Mouse (Mus musculus): ENCODE results near the gene Fgd6. TPM values are rescaled to one million over a fixed set of nuclear protein-coding genes. Genes with fewer than 3 reads are reported as not detected.
A peak's percentile ranks its signal among the peaks of the same experiment; 100 is the strongest.

Fgd6 gene
- polyA plus RNA-seq, 1 experiment from 2014 or later, result 2.7 TPM

- H3K4me1 ChIP-seq (ENCODE audit: control insufficient read depth in 2 of 2, insufficient read depth in 2 of 2, low read length in 2 of 2), result peaks cover 7 to 11% of the 10 kb centered on the region in 2 experiments
- ATAC-seq (ENCODE audit: insufficient number of reproducible peaks, insufficient read depth, low FRiP score, low read depth), result no peak
- no peak overlapping the region for H3K9ac ChIP-seq (ENCODE audit: low read length)
- no peaks in the 10 kb centered on the region for H3K9me3 ChIP-seq (ENCODE audit: control insufficient read depth, low read length)
- no peak overlapping the region for H3K4me3 ChIP-seq (ENCODE audit: control insufficient read depth in 1 of 2, insufficient read depth in 1 of 2, low read depth in 1 of 2, low read length in 2 of 2)
- WGBS, result 81% methylated on average over 9 of the region's 9 CpGs
- peaks cover 5% of the 10 kb centered on the region; the same call in 1 of the 2 replicates for H3K36me3 ChIP-seq (ENCODE audit: control insufficient read depth, insufficient read depth, low read length)
- H3K27ac ChIP-seq (replicated peaks in 1 of 2; ENCODE audit: control insufficient read depth in 1 of 2, insufficient read depth in 1 of 2, low read depth in 2 of 2, low read length in 2 of 2), result no peak overlapping the region
- no peaks in the 10 kb centered on the region for H3K27me3 ChIP-seq (ENCODE audit: control insufficient read depth, insufficient read depth, low read length)
- no peak overlapping the region for H3K4me2 ChIP-seq (ENCODE audit: low read length)
Observed at GRCm38 (mm10) chr10:94110834-94111754, 75.3 kb downstream of the Fgd6 start.

- Histone ChIP-seq H3K27ac (replicated peaks in 1 of 2; ENCODE audit: control insufficient read depth in 1 of 2, insufficient read depth in 1 of 2, low read depth in 2 of 2, low read length in 2 of 2) (no peak overlapping the region), H3K9ac (ENCODE audit: low read length) (no peak overlapping the region), H3K4me1 (ENCODE audit: control insufficient read depth in 2 of 2, insufficient read depth in 2 of 2, low read length in 2 of 2) (peaks cover 12% of the 10 kb centered on the region in 2 experiments), H3K27me3 (ENCODE audit: control insufficient read depth, insufficient read depth, low read length) (no peaks in the 10 kb centered on the region), H3K4me3 (ENCODE audit: control insufficient read depth in 1 of 2, insufficient read depth in 1 of 2, low read depth in 1 of 2, low read length in 2 of 2) (no peak overlapping the region), H3K36me3 (ENCODE audit: control insufficient read depth, insufficient read depth, low read length) (0 out of 2 replicates have a peak, but pooled peaks cover 3% of the 10 kb centered on the region), H3K9me3 (ENCODE audit: control insufficient read depth, low read length) (no peaks in the 10 kb centered on the region), H3K4me2 (ENCODE audit: low read length) (no peak overlapping the region)
- no peak for ATAC-seq (ENCODE audit: insufficient number of reproducible peaks, insufficient read depth, low FRiP score, low read depth)
- WGBS, result 79% methylated on average over 3 of the region's 3 CpGs
Observed at GRCm38 (mm10) chr10:94112207-94112606, 76.4 kb downstream of the Fgd6 start.

GRCm38 (mm10) chr10:94115893-94116599 is 80.2 kb downstream of the Fgd6 start:
- Histone ChIP-seq H3K27me3 (ENCODE audit: control insufficient read depth, insufficient read depth, low read length) (no peaks in the 10 kb centered on the region), H3K9ac (ENCODE audit: low read length) (peak overlapping the region; percentile 22; the same call in 1 of the 2 replicates), H3K4me2 (ENCODE audit: low read length) (peak overlapping the region; percentile 52), H3K27ac (replicated peaks in 1 of 2; ENCODE audit: control insufficient read depth in 1 of 2, insufficient read depth in 1 of 2, low read depth in 2 of 2, low read length in 2 of 2) (peak overlapping the region; percentile 77 to 89), H3K9me3 (ENCODE audit: control insufficient read depth, low read length) (no peaks in the 10 kb centered on the region), H3K4me3 (ENCODE audit: control insufficient read depth in 1 of 2, insufficient read depth in 1 of 2, low read depth in 1 of 2, low read length in 2 of 2) (no peak overlapping the region), H3K4me1 (ENCODE audit: control insufficient read depth in 2 of 2, insufficient read depth in 2 of 2, low read length in 2 of 2) (peaks cover 12% of the 10 kb centered on the region in 2 experiments), H3K36me3 (ENCODE audit: control insufficient read depth, insufficient read depth, low read length) (peaks cover 3% of the 10 kb centered on the region; the same call in 1 of the 2 replicates)
- peak; percentile 71 for ATAC-seq (ENCODE audit: insufficient number of reproducible peaks, insufficient read depth, low FRiP score, low read depth)
- 12% methylated on average over 6 of the region's 6 CpGs for WGBS

- no peaks in the 10 kb centered on the region for H3K27me3 ChIP-seq (ENCODE audit: control insufficient read depth, insufficient read depth, low read length)
- H3K4me2 ChIP-seq (ENCODE audit: low read length), result no peak overlapping the region
- H3K9ac ChIP-seq (ENCODE audit: low read length), result no peak overlapping the region
- no peak overlapping the region for H3K4me3 ChIP-seq (ENCODE audit: control insufficient read depth in 1 of 2, insufficient read depth in 1 of 2, low read depth in 1 of 2, low read length in 2 of 2)
- H3K9me3 ChIP-seq (ENCODE audit: control insufficient read depth, low read length), result no peaks in the 10 kb centered on the region
- H3K27ac ChIP-seq (replicated peaks in 1 of 2; ENCODE audit: control insufficient read depth in 1 of 2, insufficient read depth in 1 of 2, low read depth in 2 of 2, low read length in 2 of 2), result peak overlapping the region; percentile 46 to 64; a peak in 3 of 4 replicates
- 33% methylated on average over 12 of the region's 12 CpGs for WGBS
- peaks cover 3% of the 10 kb centered on the region; the same call in 1 of the 2 replicates for H3K36me3 ChIP-seq (ENCODE audit: control insufficient read depth, insufficient read depth, low read length)
- ATAC-seq (ENCODE audit: insufficient number of reproducible peaks, insufficient read depth, low FRiP score, low read depth), result no peak
- peaks cover 12% of the 10 kb centered on the region in 2 experiments for H3K4me1 ChIP-seq (ENCODE audit: control insufficient read depth in 2 of 2, insufficient read depth in 2 of 2, low read length in 2 of 2)
Observed at GRCm38 (mm10) chr10:94116781-94117340, 81.1 kb downstream of the Fgd6 start.

GRCm38 (mm10) chr10:94117916-94118315 is 82.1 kb downstream of the Fgd6 start:
- Histone ChIP-seq H3K27me3 (ENCODE audit: control insufficient read depth, insufficient read depth, low read length) (no peaks in the 10 kb centered on the region), H3K27ac (replicated peaks in 1 of 2; ENCODE audit: control insufficient read depth in 1 of 2, insufficient read depth in 1 of 2, low read depth in 2 of 2, low read length in 2 of 2) (no peak overlapping the region), H3K4me2 (ENCODE audit: low read length) (no peak overlapping the region), H3K9me3 (ENCODE audit: control insufficient read depth, low read length) (no peaks in the 10 kb centered on the region), H3K36me3 (ENCODE audit: control insufficient read depth, insufficient read depth, low read length) (peaks cover 4% of the 10 kb centered on the region; the same call in 1 of the 2 replicates), H3K9ac (ENCODE audit: low read length) (no peak overlapping the region), H3K4me3 (ENCODE audit: control insufficient read depth in 1 of 2, insufficient read depth in 1 of 2, low read depth in 1 of 2, low read length in 2 of 2) (no peak overlapping the region), H3K4me1 (ENCODE audit: control insufficient read depth in 2 of 2, insufficient read depth in 2 of 2, low read length in 2 of 2) (peaks cover 12% of the 10 kb centered on the region in 2 experiments)
- no peak for ATAC-seq (ENCODE audit: insufficient number of reproducible peaks, insufficient read depth, low FRiP score, low read depth)
- 88% methylated on average over 3 of the region's 3 CpGs for WGBS

GRCm38 (mm10) chr10:94118993-94119392 is 83.2 kb downstream of the Fgd6 start:
- H3K27me3 ChIP-seq (ENCODE audit: control insufficient read depth, insufficient read depth, low read length), result no peaks in the 10 kb centered on the region
- H3K27ac ChIP-seq (replicated peaks in 1 of 2; ENCODE audit: control insufficient read depth in 1 of 2, insufficient read depth in 1 of 2, low read depth in 2 of 2, low read length in 2 of 2), result no peak overlapping the region
- peaks cover 12% of the 10 kb centered on the region in 2 experiments for H3K4me1 ChIP-seq (ENCODE audit: control insufficient read depth in 2 of 2, insufficient read depth in 2 of 2, low read length in 2 of 2)
- H3K9me3 ChIP-seq (ENCODE audit: control insufficient read depth, low read length), result no peaks in the 10 kb centered on the region
- no peak overlapping the region for H3K9ac ChIP-seq (ENCODE audit: low read length)
- no peak overlapping the region for H3K4me3 ChIP-seq (ENCODE audit: control insufficient read depth in 1 of 2, insufficient read depth in 1 of 2, low read depth in 1 of 2, low read length in 2 of 2)
- peaks cover 13% of the 10 kb centered on the region; the same call in 1 of the 2 replicates for H3K36me3 ChIP-seq (ENCODE audit: control insufficient read depth, insufficient read depth, low read length)
- ATAC-seq (ENCODE audit: insufficient number of reproducible peaks, insufficient read depth, low FRiP score, low read depth), result no peak
- H3K4me2 ChIP-seq (ENCODE audit: low read length), result no peak overlapping the region
- 76% methylated on average over 7 of the region's 7 CpGs for WGBS

GRCm38 (mm10) chr10:94120676-94121075 is 84.9 kb downstream of the Fgd6 start:
- no peak overlapping the region for H3K4me2 ChIP-seq (ENCODE audit: low read length)
- no peaks in the 10 kb centered on the region for H3K9me3 ChIP-seq (ENCODE audit: control insufficient read depth, low read length)
- H3K36me3 ChIP-seq (ENCODE audit: control insufficient read depth, insufficient read depth, low read length), result peaks cover 22% of the 10 kb centered on the region
- H3K4me3 ChIP-seq (ENCODE audit: control insufficient read depth in 1 of 2, insufficient read depth in 1 of 2, low read depth in 1 of 2, low read length in 2 of 2), result no peak overlapping the region
- ATAC-seq (ENCODE audit: insufficient number of reproducible peaks, insufficient read depth, low FRiP score, low read depth), result no peak
- 88% methylated on average over 9 of the region's 9 CpGs for WGBS
- no peaks in the 10 kb centered on the region for H3K27me3 ChIP-seq (ENCODE audit: control insufficient read depth, insufficient read depth, low read length)
- H3K4me1 ChIP-seq (ENCODE audit: control insufficient read depth in 2 of 2, insufficient read depth in 2 of 2, low read length in 2 of 2), result peaks cover 5 to 6% of the 10 kb centered on the region in 2 experiments
- H3K27ac ChIP-seq (replicated peaks in 1 of 2; ENCODE audit: control insufficient read depth in 1 of 2, insufficient read depth in 1 of 2, low read depth in 2 of 2, low read length in 2 of 2), result no peak overlapping the region
- no peak overlapping the region for H3K9ac ChIP-seq (ENCODE audit: low read length)

Measured in heart, embryonic 14.5 days (tissue).